Mouse (Mus musculus): Measurements from ENCODE around the gene Kif26b.

Kif26b gene

DNA sequence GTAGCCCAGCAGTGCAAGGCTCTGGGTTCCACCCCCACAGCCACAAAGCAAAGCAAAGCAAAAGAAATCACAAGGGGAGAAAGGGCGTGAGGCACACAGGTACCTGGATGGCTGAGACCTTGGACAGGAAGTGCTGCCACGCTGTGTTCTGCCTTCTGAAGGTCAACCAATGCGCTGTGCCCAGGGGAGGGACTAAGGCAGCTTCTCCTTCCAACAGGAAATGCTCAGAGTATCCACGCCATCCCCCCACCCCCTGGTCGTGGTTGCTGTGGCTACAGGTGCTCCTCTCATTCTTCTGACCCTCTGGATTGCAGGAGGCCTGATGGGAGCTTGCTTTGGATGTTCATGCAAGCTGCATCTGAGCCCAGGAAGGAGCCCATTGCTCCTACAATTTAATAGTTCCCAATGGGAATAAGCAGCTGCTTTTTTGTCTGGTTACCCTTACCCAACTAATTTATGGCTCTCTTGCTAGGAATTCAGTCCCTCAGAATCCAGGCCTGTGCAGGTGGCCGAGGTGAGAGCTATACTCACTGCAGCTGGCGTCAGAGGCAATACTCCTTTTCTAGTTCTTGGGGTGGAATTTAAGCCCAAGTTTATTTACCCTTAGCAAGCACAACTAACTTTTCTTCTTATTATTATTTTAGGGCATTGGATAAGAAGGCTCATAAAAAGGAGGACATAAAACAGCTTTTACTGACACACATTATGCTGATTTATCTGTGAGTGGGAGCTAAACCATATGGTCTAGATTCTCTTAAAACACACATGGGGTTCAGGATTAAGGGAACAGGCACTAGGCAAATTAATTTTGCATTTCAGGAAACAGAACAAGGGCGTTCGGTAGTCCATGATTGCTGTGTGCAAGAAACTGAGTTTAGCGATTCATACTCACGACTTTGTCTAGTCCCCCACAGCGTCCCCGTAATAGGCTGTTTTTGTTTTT lies 61.6 kb downstream of the Kif26b start:
- peak in 1 of 2 experiments; percentile 8 for DNase-seq (ENCODE audit: low spot score in 2 of 2)

DNA sequence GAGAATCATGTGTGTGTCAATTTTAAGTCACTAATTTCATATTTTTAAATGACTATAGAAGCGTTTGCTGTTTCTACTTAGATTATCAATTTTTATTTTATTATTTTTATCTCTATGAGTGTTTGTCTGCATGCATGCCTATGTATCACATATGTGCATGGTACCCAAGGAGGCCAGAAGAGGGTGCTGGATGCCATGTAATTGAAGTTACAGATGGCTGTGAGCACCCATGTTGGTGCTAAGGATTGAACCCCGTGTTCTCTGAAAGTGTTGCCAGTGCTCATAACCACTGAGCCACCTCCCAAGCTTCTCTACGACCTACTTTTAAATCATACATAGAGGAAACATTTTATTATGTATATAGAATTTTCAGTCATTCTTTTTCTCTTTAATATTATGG lies 68.2 kb downstream of the Kif26b start:
- DNase-seq (ENCODE audit: low spot score in 2 of 2) = no peak

DNA sequence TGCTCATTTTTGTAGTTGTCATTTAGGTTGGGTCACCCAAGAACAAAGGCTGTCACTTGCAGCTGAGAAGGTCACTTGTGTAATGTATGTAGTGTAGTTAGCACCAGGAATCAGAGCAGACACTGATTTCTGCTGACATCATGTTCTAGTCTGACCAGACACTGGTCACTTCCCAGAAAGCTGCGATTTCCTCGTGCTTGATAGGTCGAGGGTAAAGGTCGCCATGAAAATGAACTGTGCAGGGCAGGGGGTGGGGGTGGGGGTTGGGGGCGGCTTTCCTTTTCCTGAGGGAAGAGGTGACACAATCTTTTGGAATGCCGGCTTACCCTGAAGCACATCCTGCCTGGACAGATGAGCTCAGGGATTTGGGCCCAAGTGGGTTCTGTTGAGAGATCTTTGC lies 68.8 kb downstream of the Kif26b start:
- no peak for DNase-seq (ENCODE audit: low spot score in 2 of 2)

DNA sequence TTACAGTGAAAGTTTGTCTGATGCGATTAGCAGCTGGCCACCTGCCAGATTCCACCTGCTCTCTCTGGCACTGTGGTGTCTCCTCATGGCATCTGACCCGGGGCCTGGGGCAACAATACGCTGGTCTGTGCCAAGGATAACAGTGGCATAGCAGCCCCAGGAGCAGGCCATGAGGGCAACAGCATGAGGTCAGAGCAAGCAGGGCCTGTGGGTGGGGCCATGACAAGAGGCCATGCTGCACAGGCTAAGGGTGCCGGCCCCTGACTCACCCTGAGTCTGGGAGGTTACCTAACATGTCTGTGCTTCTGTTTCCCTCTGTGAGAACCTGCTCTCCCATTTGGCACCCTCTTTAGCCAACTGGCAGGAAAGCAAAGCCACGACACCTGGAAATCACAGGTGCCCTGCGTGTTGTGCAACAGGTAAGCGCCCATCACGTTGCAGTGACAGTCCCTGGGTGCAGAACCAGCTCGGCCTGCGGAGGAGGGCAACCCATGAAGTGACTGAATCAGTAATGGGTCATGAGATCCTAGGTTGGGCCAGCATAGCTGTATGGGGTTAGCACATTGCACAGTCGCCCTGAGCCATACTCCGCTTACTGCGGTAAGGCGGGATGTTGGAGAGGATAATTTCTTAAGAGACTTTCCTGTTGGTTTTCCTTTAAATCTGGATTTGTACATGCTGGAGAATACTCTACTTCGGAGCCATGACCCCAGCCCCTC lies 72.1 kb downstream of the Kif26b start:
- DNase-seq (ENCODE audit: low spot score in 2 of 2) = no peak

DNA sequence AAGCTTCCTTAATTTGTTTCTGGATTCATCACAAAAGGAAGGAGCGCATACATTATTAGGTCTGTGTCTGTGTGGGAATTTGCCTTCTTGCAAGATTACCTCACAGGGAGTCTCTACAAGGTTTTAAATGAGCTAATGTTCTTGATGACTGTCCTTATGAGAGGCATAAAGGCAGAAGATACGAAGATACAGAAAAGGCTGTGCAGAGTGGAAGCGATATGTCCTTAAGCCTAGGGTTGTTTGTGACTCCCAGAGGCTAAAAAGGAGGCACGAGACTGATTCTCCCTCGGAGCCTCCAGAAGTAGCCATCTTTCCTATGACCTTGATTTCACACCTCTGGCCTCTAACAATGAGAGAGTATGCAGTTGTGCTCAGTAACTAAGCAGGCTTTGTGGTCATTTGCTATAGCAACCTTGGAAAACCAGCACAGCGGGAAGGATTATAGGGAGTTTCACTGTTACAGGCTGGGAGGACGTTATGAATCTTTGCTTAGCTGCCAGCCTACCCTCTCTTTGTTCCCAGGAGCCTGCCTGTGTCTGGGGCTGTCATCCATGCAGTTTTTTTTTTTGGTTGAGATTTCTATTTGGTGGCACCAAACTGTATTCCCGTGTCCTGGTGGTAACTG lies 80.3 kb downstream of the Kif26b start:
- no peak for DNase-seq (ENCODE audit: low spot score in 2 of 2)

DNA sequence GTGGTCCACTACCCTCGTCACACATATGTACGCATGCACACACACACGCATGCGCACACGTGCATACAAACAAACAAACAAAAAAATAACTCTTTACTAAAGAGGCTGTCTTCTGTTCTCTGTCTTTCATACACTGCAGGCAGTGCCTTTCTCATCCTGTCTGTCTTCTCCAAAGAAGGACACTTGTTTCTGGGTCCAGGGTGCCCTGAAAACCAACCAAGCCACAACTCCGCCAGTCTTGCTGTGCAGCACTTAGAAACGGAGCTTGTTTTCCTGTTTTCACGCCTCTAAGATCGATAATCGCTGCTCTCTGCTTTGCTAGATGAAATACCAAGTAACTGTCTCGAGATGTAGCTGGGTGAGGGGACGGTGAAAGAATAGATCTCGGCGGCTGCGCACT lies 82.6 kb downstream of the Kif26b start:
- peak in 1 of 2 experiments; percentile 9 for DNase-seq (ENCODE audit: low spot score in 2 of 2)

DNA sequence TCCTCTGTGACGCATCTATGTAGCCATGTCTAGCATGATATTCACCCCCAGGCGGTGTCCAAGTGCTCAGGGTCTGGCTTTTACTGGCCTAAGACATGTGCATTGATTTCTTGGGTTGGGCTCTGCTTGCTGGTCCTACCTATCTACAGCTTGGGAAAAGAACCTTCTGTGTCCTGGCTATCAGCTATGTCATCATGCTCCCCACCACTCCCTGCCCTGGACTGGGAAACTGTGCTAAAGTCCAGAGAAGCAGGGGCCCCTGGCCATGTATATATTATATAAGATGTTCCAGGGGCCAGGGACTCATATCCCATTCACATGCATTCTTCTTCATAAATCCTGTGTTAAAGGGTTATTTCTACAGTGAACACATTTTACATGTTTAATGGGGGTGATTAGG lies 92.4 kb downstream of the Kif26b start:
- no peak for DNase-seq (ENCODE audit: low spot score in 2 of 2)

DNA sequence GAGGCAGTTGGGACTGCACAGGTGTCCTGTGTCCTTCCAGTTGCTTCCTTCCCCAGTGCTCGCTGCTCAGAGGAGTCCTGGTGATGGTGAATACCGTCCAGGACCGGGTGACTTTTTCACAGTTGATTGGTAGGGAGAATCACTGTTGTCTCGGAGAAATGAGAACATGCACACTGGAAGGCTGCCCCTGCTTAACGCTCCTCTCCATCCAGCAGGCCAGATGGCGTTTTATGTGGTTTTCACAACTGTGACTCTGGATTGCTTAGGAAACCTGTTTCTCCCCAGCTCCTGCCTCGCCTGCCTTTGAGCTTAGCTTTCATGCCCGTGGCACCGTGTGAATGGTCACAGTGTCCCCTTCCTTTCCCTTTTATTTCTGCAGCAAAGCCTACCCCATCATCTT lies 95.0 kb downstream of the Kif26b start:
- DNase-seq (ENCODE audit: low spot score in 2 of 2) = peak; percentile 22 to 27

DNA sequence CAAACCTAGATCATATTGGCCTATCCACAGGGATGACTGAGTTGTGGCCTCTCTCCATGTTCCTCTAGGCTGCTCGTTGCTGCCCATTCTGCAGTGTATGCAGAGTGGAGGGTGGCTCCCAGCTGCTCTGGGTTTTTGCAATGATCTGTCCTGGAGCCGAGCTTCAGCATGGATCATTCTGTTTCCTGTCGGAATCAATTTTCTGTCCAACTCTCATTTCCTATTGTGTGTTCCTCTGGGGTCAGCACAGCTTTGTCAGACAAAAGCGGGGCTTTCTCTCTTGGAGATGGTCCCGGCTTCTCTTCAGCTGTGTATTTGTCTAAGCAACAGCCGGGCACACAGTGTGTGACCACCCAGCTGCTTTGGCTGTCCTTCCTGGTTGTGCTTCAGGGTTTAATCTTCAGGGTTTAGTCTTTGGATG lies 98.0 kb downstream of the Kif26b start:
- no peak for DNase-seq (ENCODE audit: low spot score in 2 of 2)

DNA sequence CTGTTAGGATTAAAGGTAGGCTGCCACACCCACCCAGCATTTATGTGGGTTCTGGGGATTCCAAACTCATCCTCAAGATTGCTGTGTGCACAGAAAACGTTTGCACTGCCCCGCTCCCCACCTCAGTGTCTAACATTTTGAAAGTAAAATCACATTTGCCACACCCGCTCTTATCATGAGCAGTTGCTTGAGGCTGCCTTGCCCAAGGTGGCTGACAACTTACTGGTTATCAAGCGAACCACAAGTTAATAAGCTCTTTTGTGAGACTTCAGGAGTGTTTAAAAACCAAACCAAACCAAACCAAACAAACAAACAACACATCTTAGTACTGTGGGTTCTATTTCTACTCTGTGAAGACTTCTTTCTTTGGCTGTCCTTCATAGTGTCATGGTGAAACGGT lies 101.1 kb downstream of the Kif26b start:
- DNase-seq (ENCODE audit: low spot score in 2 of 2) = no peak

DNA sequence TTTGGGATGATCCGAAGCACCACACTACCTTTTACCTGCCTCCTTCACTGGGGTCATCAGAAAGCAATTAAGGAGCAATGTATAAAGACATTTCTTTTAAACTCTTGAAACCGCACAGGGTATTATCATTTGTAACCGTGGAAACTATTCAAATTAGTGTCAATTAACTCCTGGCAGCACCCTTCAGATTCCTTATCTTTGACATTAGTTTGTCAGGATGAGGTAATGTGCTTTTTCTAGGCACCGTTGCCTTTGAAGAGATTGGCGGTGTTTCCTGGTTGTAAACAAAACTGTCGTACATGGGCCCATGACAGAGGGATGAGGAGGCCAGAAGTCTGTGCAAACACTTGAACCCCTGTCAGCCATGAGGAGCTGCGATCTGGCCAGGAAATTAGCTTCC lies 102.9 kb downstream of the Kif26b start:
- no peak for DNase-seq (ENCODE audit: low spot score in 2 of 2)

DNA sequence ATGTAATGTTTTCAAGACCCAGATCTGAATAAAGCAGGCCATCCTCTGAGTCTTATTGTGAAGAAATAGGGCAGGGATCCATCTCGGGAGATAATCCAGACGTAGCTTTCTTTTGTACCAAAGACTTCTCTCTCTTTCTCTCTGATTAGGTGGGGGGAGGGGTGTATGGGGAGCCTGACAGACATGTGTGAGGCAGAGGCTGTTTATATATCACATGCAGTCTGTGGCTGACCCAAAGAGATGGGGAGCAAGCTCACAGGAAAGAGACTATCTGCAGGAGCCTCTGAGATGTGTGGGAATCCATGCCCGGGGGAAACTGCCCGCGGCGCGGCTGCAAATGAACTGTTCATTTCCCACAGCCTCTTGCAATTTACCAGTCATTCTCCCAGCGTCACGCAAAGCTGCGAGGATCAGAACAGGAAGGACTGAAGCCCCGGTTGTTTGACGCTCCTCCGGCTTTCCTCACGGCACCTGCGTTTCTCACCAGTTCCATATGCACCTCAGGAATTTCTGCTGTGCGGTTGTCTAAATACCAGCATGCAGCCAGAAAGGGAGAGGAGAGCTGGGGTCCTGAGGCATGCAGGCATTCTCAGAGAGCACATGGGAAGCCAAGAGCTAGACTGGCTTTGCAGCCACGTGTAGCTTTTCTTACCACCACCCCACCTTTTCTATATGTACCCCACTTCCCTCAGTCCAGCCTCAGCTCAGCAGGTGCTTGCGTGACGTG lies 105.6 kb downstream of the Kif26b start:
- DNase-seq (ENCODE audit: low spot score in 2 of 2) = peak in 1 of 2 experiments; percentile 16

DNA sequence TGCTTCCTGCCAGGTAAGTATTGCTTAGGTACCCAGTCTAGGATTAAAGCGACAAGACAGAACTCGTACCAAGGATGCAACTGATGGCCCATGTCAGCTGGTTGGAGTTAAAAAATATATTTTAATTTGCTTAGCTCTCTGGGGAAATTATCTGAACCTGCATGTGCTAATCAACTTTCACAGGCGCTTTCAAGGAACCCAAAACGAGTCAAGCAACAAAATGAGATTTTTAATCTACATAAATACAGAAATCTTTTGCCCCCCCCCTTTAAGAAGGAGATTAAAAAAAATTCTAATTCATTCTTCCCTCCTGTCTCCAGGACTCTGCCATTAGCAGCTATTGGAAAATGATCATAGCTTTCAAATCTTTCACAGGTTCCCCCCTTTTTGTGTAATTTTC lies 106.5 kb downstream of the Kif26b start:
- no peak for DNase-seq (ENCODE audit: low spot score in 2 of 2)

DNA sequence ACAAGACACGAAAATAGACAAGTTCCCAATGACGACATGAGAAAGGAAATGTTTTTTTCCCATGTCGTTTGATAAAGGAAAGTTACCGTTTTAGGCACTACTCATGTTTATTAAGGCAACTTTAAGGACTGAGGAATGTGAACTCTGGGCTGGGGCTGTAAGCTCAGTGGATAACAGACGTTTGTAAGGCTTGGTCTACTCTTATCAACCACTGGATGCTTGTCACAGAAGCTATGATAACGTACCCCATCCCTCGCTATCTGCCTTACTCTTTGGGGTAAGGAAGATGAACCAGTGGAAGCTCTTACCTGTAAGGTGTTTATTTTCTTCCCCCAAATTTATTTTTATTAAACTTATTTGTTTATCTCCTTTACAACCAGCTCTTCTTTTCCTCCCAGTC lies 108.4 kb downstream of the Kif26b start:
- no peak for DNase-seq (ENCODE audit: low spot score in 2 of 2)

DNA sequence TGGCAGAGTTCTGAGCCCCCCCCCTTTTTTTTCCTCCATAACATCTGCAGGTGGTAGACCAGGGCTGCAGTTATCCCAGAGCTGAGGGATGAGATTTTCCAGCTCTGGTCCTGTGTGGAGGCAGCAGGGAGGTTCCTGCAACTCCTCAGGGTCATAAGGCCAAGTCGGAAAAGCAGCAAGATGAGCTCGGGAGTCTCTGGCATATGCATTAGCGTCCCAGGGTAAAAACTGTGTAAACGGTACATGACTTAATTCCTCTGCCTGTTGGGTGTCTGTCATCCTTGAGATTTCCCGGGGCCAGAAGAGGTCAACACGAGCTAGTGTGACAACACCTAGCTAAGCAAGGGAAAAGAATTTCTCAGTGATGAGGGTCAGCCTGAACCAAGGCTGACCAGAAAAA lies 111.0 kb downstream of the Kif26b start:
- no peak for DNase-seq (ENCODE audit: low spot score in 2 of 2)

DNA sequence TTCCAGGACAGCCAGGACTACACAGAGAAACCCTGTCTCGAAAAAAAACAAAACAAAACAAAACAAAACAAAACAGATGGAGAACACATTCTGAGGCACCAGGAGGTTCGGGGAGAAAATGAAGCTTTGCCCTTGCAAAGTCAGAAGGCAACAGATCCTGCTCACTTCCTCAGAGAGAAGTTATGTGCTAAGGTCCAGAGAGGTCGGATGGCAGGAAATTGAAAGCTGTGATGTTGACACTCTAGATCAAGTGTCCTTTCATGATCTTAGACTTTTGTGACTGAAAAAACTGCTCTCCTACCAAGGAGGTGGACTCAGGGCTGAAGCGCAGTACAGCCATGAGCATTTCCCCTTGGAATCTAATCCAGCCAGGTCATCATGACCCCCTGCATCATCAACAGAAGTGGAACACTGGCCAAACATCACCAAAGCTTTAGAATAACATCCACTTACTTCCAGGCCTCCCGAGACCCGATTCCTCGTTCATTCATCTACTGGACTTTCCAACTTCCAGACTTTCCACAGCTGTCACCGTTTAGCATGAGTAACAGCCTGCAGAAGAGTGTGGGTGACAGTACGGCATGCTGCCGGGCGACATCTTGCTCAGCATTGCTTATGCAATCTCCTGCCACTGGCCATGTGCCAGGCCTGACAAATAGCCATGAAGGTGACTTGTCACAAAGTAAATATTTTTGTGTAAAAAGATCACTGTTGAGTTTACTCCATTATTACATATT lies 112.0 kb downstream of the Kif26b start:
- DNase-seq (ENCODE audit: low spot score in 2 of 2) = peak; percentile 70 to 72

DNA sequence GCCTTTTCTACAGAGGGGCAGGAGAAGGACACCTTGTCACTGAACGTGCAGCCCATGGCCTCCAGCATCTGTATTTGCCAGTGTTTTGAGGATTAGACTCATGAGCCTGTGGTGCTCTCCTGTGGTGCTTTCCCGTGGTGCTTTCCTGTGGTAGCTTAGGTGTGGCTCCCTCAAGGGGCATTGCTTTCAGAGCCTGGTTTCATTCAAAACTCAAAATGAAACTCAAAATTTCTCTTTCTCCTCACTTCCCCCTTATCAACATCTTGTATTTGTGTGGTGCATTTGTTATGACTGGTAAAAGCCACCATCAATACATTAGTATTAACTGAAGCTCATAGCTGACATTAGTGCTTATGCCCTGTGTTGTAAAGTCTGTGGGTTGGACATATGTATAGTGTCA lies 112.9 kb downstream of the Kif26b start:
- DNase-seq (ENCODE audit: low spot score in 2 of 2) = no peak

DNA sequence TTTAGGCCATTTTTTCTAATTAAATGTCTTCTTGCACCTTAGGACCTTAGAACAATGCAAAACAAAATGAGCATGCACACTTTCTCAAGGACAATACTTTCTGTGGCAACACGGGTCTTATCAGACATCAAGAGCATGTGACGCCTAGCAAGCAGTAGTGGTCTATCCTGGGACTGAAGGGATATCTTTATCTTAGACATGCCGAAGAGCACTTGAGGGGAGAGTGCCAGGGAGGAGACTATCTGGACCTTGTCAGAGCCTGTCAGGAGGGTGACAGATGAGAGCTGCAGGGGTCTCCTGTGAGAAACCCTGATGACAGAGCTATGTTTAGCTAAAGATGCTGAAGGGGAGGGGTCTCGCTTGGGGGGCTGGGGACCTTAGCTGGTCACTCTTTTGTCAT lies 116.0 kb downstream of the Kif26b start:
- no peak for DNase-seq (ENCODE audit: low spot score in 2 of 2)

DNA sequence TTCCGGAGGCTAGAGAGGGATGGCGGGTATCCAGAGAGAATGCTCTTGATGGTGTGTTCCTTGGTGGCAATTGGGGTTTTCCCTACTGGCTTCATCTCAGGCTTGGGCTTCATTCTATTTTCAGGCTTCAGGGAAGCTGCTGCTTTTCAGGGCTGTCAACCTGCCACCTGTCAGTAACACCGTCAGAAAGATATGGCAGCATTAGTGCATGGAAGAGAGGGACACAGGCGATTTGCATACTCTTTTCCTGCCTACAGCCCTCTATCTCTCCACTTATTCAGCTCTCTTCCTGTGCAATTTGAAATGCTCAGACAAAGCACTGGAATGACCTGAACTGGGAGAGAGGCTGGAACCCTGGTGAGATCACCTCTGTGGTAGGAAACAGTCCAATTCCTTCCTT lies 117.7 kb downstream of the Kif26b start:
- DNase-seq (ENCODE audit: low spot score in 2 of 2) = no peak

DNA sequence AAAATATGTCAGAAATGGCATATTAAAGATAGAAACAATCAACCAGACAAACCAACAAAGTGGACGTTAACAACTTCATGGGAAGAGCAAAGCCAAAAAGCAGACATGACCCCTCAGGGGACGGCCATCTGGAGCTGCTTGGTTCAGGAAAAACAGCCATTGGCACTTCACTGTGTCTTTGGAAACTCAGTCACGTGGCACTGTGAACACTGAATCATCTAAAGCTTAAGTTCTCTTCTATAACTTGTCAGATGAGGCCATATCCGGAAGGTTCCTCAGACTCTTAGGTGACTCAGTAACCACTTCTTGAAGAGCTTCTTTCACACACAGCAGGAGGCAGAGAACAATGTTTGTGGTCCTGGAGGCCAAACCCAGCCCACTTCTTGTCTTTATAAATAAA lies 126.6 kb downstream of the Kif26b start:
- no peak for DNase-seq (ENCODE audit: low spot score in 2 of 2)

DNA sequence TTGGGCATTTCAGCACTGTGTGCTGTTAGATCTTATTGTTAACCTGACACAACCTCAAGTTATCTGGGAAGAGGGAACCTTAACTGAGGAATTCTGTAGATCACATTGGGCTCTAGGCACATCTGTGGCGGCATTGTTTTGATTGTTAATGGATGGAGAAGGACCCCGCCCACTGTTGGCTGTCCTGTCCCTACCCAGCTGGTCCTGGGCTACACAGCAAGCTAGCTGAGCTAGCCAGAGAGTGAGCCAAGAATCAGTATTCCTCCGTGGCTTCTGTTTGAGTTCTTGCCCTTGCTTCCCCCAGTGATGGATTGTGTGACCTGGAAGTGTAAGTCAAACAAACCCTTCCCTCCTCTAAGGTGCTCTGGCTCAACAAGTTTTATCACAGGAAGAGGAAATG lies 132.1 kb downstream of the Kif26b start:
- DNase-seq (ENCODE audit: low spot score in 2 of 2) = no peak

Measured in right cerebral cortex, adult 2 months (tissue).